Mouse (Mus musculus) heart, postnatal 10 days (tissue): Measurements from ENCODE around the gene Olfr1392. TPM values are rescaled to one million over a fixed set of nuclear protein-coding genes. Genes with fewer than 3 reads are reported as not detected.
"Not testable (repeated sequence)": the region's sequence is repeated elsewhere in the genome, so short reads cannot be mapped to it uniquely, and the experiment has no call there.

Experiments used
- DNase-seq, 2 experiments: peaks; one replicate each; pipeline ENCODE4 v3.0.0; 2021
- intact Hi-C: fragments of 180-260 bp; cut with DNase I; formaldehyde crosslinking; loops from one replicate; pipeline ENCODE4 v1.15.1; 2025
- total RNA-seq, 2 experiments: library from RNA; stranded (reverse); gene quantifications; 2 replicates each; pipeline ENCODE4 v1.2.3; 2021

The Olfr1392 gene
- total RNA-seq, result not detected

GRCm38 (mm10) chr11:49284982-49285381 lies at the start of gene Olfr1392:
Gene Olfr1392, plus strand, starts transcription at chr11:49285282.
- DNase-seq, intact Hi-C loops: not testable (repeated sequence)

- intact Hi-C loops, result no loop called here
- DNase-seq, result no peak
Observed at GRCm38 (mm10) chr11:49235459-49236207, 49.4 kb upstream of the Olfr1392 start.

GRCm38 (mm10) chr11:49236891-49237290 lies 48.2 kb upstream of the Olfr1392 start:
- DNase-seq, result no peak
- intact Hi-C loops, result no loop called here

- no peak for DNase-seq
- intact Hi-C loops, result no loop called here
Observed at GRCm38 (mm10) chr11:49237532-49237931, 47.5 kb upstream of the Olfr1392 start.

- intact Hi-C loops, result no loop called here
- no peak for DNase-seq
Observed at GRCm38 (mm10) chr11:49240310-49240709, 44.8 kb upstream of the Olfr1392 start.

GRCm38 (mm10) chr11:49240874-49241273 lies 44.2 kb upstream of the Olfr1392 start:
- DNase-seq, result no peak
- intact Hi-C loops, result no loop called here

GRCm38 (mm10) chr11:49241471-49241870 lies 43.6 kb upstream of the Olfr1392 start:
- intact Hi-C loops, result no loop called here
- DNase-seq, result no peak

GRCm38 (mm10) chr11:49242944-49243626 lies 42.0 kb upstream of the Olfr1392 start:
- intact Hi-C loops, result no loop called here
- DNase-seq, result no peak

GRCm38 (mm10) chr11:49243727-49244594 lies 41.1 kb upstream of the Olfr1392 start, which contains the start of gene Mgat1:
Gene Mgat1, plus strand, starts transcription at chr11:49244191.
- intact Hi-C loops, result no loop called here
- peak; percentile 95 to 96 for DNase-seq

GRCm38 (mm10) chr11:49244595-49244930 lies 40.5 kb upstream of the Olfr1392 start:
- intact Hi-C loops, result no loop called here

GRCm38 (mm10) chr11:49245176-49245575 lies 39.9 kb upstream of the Olfr1392 start:
- intact Hi-C loops, result no loop called here

More at GRCm38 (mm10) chr11:49244595-49244930, 40.5 kb upstream of the Olfr1392 start:
- DNase-seq, result no peak

GRCm38 (mm10) chr11:49245634-49246415 lies 39.3 kb upstream of the Olfr1392 start:
- intact Hi-C loops, result no loop called here
- DNase-seq, result peak in 1 of 2 experiments; percentile 22

More at GRCm38 (mm10) chr11:49245176-49245575, 39.9 kb upstream of the Olfr1392 start:
- DNase-seq, result peak in 1 of 2 experiments; percentile 41

- intact Hi-C loops, result no loop called here
- no peak for DNase-seq
Observed at GRCm38 (mm10) chr11:49246523-49246922, 38.6 kb upstream of the Olfr1392 start.

- intact Hi-C loops, result no loop called here
Observed at GRCm38 (mm10) chr11:49247255-49247654, 37.8 kb upstream of the Olfr1392 start.

GRCm38 (mm10) chr11:49248226-49248973 lies 36.7 kb upstream of the Olfr1392 start:
- peak; percentile 69 to 71 for DNase-seq
- intact Hi-C loops, result no loop called here

More at GRCm38 (mm10) chr11:49247255-49247654, 37.8 kb upstream of the Olfr1392 start:
- no peak for DNase-seq

- DNase-seq, result no peak
- intact Hi-C loops, result no loop called here
Observed at GRCm38 (mm10) chr11:49248974-49249700, 35.9 kb upstream of the Olfr1392 start.

- intact Hi-C loops, result loop anchor here (2.0 to 5.0 kb wide), 3 partner anchors 47 to 393 kb away; partner anchors contain the start of gene Zfp62
- no peak for DNase-seq
Observed at GRCm38 (mm10) chr11:49249811-49250421, 35.2 kb upstream of the Olfr1392 start.
